In the genomic region with DNA sequence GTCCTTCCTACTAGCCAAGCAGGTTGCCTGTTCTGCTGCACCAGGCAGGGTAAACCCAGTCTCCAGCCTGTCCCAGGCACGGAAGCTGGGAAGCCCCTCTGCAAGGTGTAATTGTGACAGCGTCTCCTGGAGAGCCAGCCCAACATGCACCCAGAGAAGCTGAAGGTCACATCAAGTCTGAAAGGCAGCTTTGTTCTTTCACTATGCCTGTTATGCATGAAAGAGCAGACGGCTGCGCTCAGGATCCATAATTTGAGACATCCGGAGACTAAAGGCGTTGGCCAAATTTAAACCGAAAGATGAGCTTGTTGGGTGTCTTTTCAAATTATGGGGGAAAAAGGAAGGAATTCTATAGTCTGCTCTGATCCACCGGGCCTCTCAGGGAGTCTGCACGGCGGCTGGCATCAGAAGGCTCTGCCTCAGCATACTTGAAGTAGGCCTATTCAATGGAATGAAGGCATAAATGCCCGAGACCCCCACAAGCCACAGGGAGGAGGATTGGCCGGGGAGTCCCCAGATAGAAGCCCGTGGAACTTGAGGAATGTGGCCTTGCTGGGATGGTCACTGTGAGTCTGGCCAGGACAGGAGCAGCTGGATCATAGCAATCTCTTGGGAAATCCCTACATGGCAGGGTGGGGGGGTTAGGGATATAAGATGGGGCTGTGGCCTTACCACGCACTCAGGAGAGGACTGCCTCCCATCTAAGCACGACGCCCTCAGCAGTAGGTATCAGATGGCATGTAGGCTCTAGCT, we compare ENCODE assay signal across 22 mouse cellular contexts. TPM values are rescaled to one million over a fixed set of nuclear protein-coding genes. Genes with fewer than 3 reads are reported as not detected.
DNase-seq lines count a peak whose midpoint lies in the region; ATAC-seq and TF ChIP-seq lines count a peak whose summit lies in the region.
"Had no signal": no experiment of that assay in that cellular context is flagged by ENCODE, and none has a peak within 500 bp of the region (broad histone marks: within the 10 kb centered on the region; RNA-seq: fewer than 3 reads in every experiment).

No protein-coding gene starts in this region.

- peaks cover 39% of the 10 kb centered on the region for H3K4me1 ChIP-seq in forebrain, embryonic 10.5 days
- no peaks in the 10 kb centered on the region for H3K4me1 ChIP-seq in forebrain, embryonic 16.5 days (replicated peaks; ENCODE audit: control insufficient read depth, insufficient read depth, low read length)
- H3K4me1 ChIP-seq in limb, embryonic 13.5 days = peaks cover 8% of the 10 kb centered on the region; the same call in 1 of the 2 replicates
- H3K4me1 ChIP-seq in limb, embryonic 10.5 days = peaks cover 22% of the 10 kb centered on the region
- H3K4me1 ChIP-seq: limb, embryonic 15.5 days had no signal

- H3K9ac ChIP-seq in forebrain, embryonic 16.5 days (replicated peaks; ENCODE audit: low read depth, low read length) = no peak overlapping the region
- no peak overlapping the region for H3K9ac ChIP-seq in limb, embryonic 13.5 days
- H3K9ac ChIP-seq: embryonic facial prominence, embryonic 13.5 days; forebrain, embryonic 13.5 days; hindbrain, embryonic 14.5 days; limb, embryonic 15.5 days; liver, postnatal 0 days had no signal

- no peaks in the 10 kb centered on the region for H3K79me2 ChIP-seq in myocyte (ENCODE audit: control insufficient read depth, insufficient read depth)

- H3K9me3 ChIP-seq in forebrain, embryonic 10.5 days = no peaks in the 10 kb centered on the region
- no peaks in the 10 kb centered on the region for H3K9me3 ChIP-seq in forebrain, embryonic 16.5 days (ENCODE audit: control insufficient read depth, low read length)
- no peaks in the 10 kb centered on the region for H3K9me3 ChIP-seq in limb, embryonic 13.5 days
- no peaks in the 10 kb centered on the region for H3K9me3 ChIP-seq in limb, embryonic 10.5 days (replicated peaks)
- H3K9me3 ChIP-seq: embryonic facial prominence, embryonic 13.5 days; forebrain, embryonic 13.5 days; limb, embryonic 15.5 days had no signal

- H3K36me3 ChIP-seq in forebrain, embryonic 10.5 days (replicated peaks) = peaks cover 26% of the 10 kb centered on the region
- no peaks in the 10 kb centered on the region for H3K36me3 ChIP-seq in forebrain, embryonic 16.5 days (ENCODE audit: control insufficient read depth, insufficient read depth)
- peaks cover 46% of the 10 kb centered on the region for H3K36me3 ChIP-seq in limb, embryonic 13.5 days
- H3K36me3 ChIP-seq in limb, embryonic 10.5 days = peaks cover 36% of the 10 kb centered on the region
- H3K36me3 ChIP-seq in myocyte (ENCODE audit: control insufficient read depth, insufficient read depth) = peaks cover 4% of the 10 kb centered on the region

- DNase-seq in forebrain, embryonic 10.5 days (ENCODE audit: extremely low spot score, low spot score) = no peak
- DNase-seq in limb, embryonic 10.5 days (ENCODE audit: low spot score) = no peak
- peak; percentile 83 for DNase-seq in R1 (ENCODE audit: low read depth, low spot score)
- DNase-seq in cerebellum, postnatal 4 days (ENCODE audit: low spot score in 2 of 2) = no peak
- DNase-seq: adrenal gland, postnatal 10 days; B cell, adult 2 months; cerebellum, adult 8-10 months; gastrocnemius, adult 2 months; heart, adult 11 months; liver, postnatal 0 days; right cerebral cortex, adult 18-20 months; thymus, postnatal 14 days had no signal

- H3K27me3 ChIP-seq in forebrain, embryonic 10.5 days (ENCODE audit: poor library complexity, severe bottlenecking) = no peaks in the 10 kb centered on the region
- H3K27me3 ChIP-seq in forebrain, embryonic 16.5 days (replicated peaks; ENCODE audit: control insufficient read depth, insufficient read depth, low read length) = no peaks in the 10 kb centered on the region
- no peaks in the 10 kb centered on the region for H3K27me3 ChIP-seq in limb, embryonic 13.5 days
- H3K27me3 ChIP-seq in limb, embryonic 10.5 days (ENCODE audit: low read depth, poor library complexity, severe bottlenecking) = 0 out of 2 replicates have a peak, but pooled peaks cover 14% of the 10 kb centered on the region
- no peaks in the 10 kb centered on the region for H3K27me3 ChIP-seq in myocyte (ENCODE audit: control insufficient read depth, insufficient read depth, insufficient read length)
- H3K27me3 ChIP-seq: forebrain, embryonic 13.5 days; limb, embryonic 15.5 days had no signal

- no peak for ATAC-seq in forebrain, embryonic 16.5 days
- 0 out of 2 replicates have a peak, but pooled peaks have one; percentile 37 for ATAC-seq in limb, embryonic 13.5 days (ENCODE audit: low FRiP score, low read depth)
- no peak for ATAC-seq in megakaryocyte progenitor cell, adult 5-6 weeks (replicated peaks; ENCODE audit: poor library complexity)
- ATAC-seq: forebrain, embryonic 13.5 days; intestine, postnatal 0 days; liver, postnatal 0 days had no signal

- peak; percentile 34 for TF ChIP-seq POLR2A in myocyte (IDR thresholded peaks at IDR 0.05; ENCODE audit: insufficient read length, low read depth)

- H3ac ChIP-seq in myocyte (ENCODE audit: control insufficient read depth, insufficient read length) = no peak overlapping the region

- H3K4me3 ChIP-seq in forebrain, embryonic 10.5 days = no peak overlapping the region
- H3K4me3 ChIP-seq in forebrain, embryonic 16.5 days (replicated peaks; ENCODE audit: low read length) = no peak overlapping the region
- no peak overlapping the region for H3K4me3 ChIP-seq in limb, embryonic 13.5 days
- H3K4me3 ChIP-seq in limb, embryonic 10.5 days = no peak overlapping the region
- no peak overlapping the region for H3K4me3 ChIP-seq in myocyte
- H3K4me3 ChIP-seq: embryonic facial prominence, embryonic 13.5 days; forebrain, embryonic 13.5 days; gastrocnemius, adult 2 months; limb, embryonic 15.5 days had no signal

- no peak overlapping the region for H3K4me2 ChIP-seq in forebrain, embryonic 16.5 days (ENCODE audit: low read length)
- no peak overlapping the region for H3K4me2 ChIP-seq in limb, embryonic 13.5 days (replicated peaks)
- peak overlapping the region; percentile 43 for H3K4me2 ChIP-seq in myocyte (ENCODE audit: low read depth)
- H3K4me2 ChIP-seq: embryonic facial prominence, embryonic 13.5 days; forebrain, embryonic 13.5 days; hindbrain, embryonic 14.5 days; limb, embryonic 15.5 days had no signal

- WGBS in forebrain, embryonic 10.5 days = 68% methylated on average over 16 of the region's 16 CpGs
- WGBS in forebrain, embryonic 16.5 days = 64% methylated on average over 16 of the region's 16 CpGs
- WGBS in limb, embryonic 13.5 days = 76% methylated on average over 16 of the region's 16 CpGs
- WGBS in limb, embryonic 10.5 days = 81% methylated on average over 16 of the region's 16 CpGs

- peak overlapping the region; percentile 48 for H3K27ac ChIP-seq in forebrain, embryonic 10.5 days
- no peak overlapping the region for H3K27ac ChIP-seq in forebrain, embryonic 16.5 days (ENCODE audit: low read length)
- no peak overlapping the region for H3K27ac ChIP-seq in limb, embryonic 13.5 days
- no peak overlapping the region for H3K27ac ChIP-seq in limb, embryonic 10.5 days
- H3K27ac ChIP-seq: embryonic facial prominence, embryonic 13.5 days; forebrain, embryonic 13.5 days; gastrocnemius, adult 2 months; hindbrain, embryonic 14.5 days; limb, embryonic 15.5 days; stomach, postnatal 0 days had no signal

TF ChIP-seq in myocyte, 11 proteins besides CTCF, POLR2A, EP300 and RAD21:
- peak in 2 of 3 experiments; percentile 16 to 74 for TF ChIP-seq MYOD1 (IDR thresholded peaks at IDR 0.05; ENCODE audit: control insufficient read depth in 1 of 3, insufficient read length in 2 of 3, low read depth in 2 of 3)
- peak; percentile 61 for TF ChIP-seq TCF12 (IDR thresholded peaks at IDR 0.05; ENCODE audit: insufficient read depth, poor library complexity, severe bottlenecking)
- peak; percentile 23; the same call in 1 of the 2 replicates for TF ChIP-seq CEBPB (IDR thresholded peaks at IDR 0.05; ENCODE audit: insufficient read depth, poor library complexity, severe bottlenecking)
- TF ChIP-seq REST (IDR thresholded peaks at IDR 0.05; ENCODE audit: insufficient read depth, insufficient read length) = no peak
- TF ChIP-seq MYOG (IDR thresholded peaks at IDR 0.05; ENCODE audit: control insufficient read depth in 1 of 3, insufficient read depth in 1 of 3, insufficient read length in 2 of 3, low read depth in 2 of 3) = peak; percentile 15 to 87 (median 48)
TF ChIP-seq in myocyte: peak in this region for 4.

RNA-seq across cellular contexts. Expression of a gene that starts 23.8 kb away (rescaled TPM):
- 9.6 and 11.8 TPM in 2 replicates for polyA plus RNA-seq in forebrain, embryonic 10.5 days (2016; fragmentation: Nextera tagmentation; extraction: Ambion mirVana)
- 2.9 and 3.3 TPM in 2 replicates for polyA plus RNA-seq in forebrain, embryonic 16.5 days (2015; fragmentation: Nextera tagmentation; extraction: Ambion mirVana)
- polyA plus RNA-seq in limb, embryonic 13.5 days (2015; fragmentation: Nextera tagmentation; extraction: Ambion mirVana) = 22.0 and 24.5 TPM in 2 replicates
- 14.4 and 20.4 TPM in 2 replicates for polyA plus RNA-seq in limb, embryonic 10.5 days (2016; fragmentation: Nextera tagmentation; extraction: Ambion mirVana)
- 19.0 TPM for polyA plus RNA-seq in myocyte (2012; fragmentation: generic; extraction: Trizol)
- total RNA-seq in megakaryocyte progenitor cell, adult 5-6 weeks (2015) = 13.7 and 26.0 TPM in 2 replicates
- 13.3 and 14.7 TPM in 2 replicates for total RNA-seq in megakaryocyte progenitor cell, adult 5-6 weeks (2017)

RNA-seq across cellular contexts. Expression of a gene that starts 40.0 kb away (rescaled TPM):
- polyA plus RNA-seq in forebrain, embryonic 10.5 days (2016; fragmentation: Nextera tagmentation; extraction: Ambion mirVana) = 2.3 and 2.8 TPM in 2 replicates
- 2.3 and 2.9 TPM in 2 replicates for polyA plus RNA-seq in forebrain, embryonic 16.5 days (2015; fragmentation: Nextera tagmentation; extraction: Ambion mirVana)
- 2.9 and 3.5 TPM in 2 replicates for polyA plus RNA-seq in limb, embryonic 13.5 days (2015; fragmentation: Nextera tagmentation; extraction: Ambion mirVana)
- 1.6 and 2.0 TPM in 2 replicates for polyA plus RNA-seq in limb, embryonic 10.5 days (2016; fragmentation: Nextera tagmentation; extraction: Ambion mirVana)
- 11.3 TPM for polyA plus RNA-seq in myocyte (2012; fragmentation: generic; extraction: Trizol)
- total RNA-seq in megakaryocyte progenitor cell, adult 5-6 weeks (2015) = 10.5 and 14.2 TPM in 2 replicates
- 5.0 and 5.8 TPM in 2 replicates for total RNA-seq in megakaryocyte progenitor cell, adult 5-6 weeks (2017)
